Mouse (Mus musculus): Measurements from ENCODE around the gene Ace2.

Ace2 gene

DNA sequence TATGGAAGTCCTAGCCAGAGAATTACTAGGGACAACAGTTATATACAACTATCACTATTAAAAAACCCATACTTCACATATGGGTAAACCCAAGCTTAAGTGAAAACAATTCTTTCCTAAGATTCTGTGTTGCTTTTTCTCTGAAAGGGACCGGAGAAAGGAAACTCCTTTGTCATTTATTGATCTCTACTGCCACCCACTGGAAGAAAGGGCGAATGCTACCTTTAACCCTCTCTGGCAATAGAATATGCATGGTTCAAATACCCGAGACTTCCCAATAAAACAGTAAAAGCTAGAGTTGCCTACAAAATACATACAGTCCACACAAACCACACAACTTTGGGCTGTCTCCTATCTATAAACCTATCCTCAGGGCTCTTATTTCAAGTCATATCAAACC, 40.6 kb downstream of the Ace2 start:
- DNase-seq (ENCODE audit: low spot score in 2 of 2), result peak in 1 of 2 experiments; percentile 9

DNA sequence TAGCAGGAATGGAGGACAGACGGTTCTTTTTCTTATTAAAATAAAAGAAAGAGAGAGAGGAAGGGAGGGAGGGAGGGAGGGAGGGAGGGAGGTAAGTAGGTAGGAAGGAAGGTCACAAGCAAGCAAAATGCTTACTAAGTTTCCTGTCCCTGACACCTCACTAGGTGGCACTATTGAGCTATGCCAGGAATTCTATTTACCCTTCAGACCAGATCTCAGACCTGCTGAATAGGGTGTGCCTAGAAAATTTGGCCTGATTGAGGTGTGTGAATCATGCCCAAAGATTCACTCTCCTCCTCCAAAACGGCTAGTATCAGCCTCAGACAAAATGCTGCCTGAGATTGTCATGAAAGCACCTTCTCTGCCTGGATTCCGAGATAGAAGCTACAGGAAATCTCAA, 44.7 kb downstream of the Ace2 start:
- peak; percentile 1 to 3 for DNase-seq (ENCODE audit: low spot score in 2 of 2)

DNA sequence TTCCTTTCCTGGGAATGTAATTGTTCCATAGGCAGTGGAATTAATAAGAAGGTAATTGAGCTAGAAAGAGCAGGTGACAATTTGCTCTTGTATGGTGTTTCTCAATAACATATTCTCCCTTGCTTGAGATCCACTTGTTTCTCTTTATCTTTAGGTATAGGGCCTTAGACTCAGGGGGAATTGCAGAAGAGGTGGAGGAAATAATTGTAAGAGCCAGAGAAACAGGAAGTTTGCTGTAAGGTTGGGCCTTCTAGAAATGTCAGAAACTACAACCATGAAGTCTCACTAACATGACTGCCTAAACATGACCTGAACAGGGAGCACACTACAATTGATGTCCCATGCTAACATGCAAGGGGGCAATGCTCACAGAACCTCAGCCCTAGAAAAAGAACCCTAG, 50.7 kb downstream of the Ace2 start:
- DNase-seq (ENCODE audit: low spot score in 2 of 2), result no peak

DNA sequence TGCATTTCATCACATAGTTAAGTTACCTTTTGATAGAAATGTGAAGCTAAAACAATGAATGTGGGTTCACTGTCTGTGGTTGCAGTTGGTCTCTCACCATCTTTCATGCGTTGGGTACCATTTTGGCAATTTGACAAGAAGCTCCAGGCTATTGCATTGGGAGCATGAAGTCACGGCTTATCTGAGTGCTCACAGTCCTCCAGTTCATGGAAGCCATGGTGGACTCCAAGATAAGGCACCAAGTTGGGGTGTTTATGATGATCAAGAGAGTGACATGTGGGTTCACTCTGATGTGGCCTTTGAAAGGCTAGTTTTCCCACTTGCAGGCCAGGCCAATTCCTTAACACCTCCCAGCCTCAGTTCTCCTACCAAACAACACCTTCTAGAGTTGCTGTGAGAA, 58.5 kb downstream of the Ace2 start:
- DNase-seq (ENCODE audit: low spot score in 2 of 2), result no peak

DNA sequence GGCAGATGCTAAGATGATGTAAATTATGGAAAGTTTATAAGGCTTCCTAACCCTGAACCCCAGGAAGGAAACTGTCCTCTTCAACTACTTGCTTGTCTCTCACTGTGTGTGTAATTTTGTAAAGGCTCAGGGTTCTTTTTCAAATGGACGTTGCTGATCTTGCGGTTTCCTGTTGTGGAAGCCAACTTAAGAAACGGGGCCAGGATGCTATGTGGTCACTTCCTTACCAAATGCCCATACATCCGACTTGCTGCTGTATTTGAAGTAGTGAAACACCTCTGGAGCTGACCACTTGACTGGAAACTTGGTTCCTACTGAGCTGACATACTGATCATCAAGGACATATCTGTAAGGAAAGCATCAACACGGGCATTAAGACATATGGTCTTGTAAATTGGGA, 61.4 kb downstream of the Ace2 start:
- DNase-seq (ENCODE audit: low spot score in 2 of 2), result no peak

DNA sequence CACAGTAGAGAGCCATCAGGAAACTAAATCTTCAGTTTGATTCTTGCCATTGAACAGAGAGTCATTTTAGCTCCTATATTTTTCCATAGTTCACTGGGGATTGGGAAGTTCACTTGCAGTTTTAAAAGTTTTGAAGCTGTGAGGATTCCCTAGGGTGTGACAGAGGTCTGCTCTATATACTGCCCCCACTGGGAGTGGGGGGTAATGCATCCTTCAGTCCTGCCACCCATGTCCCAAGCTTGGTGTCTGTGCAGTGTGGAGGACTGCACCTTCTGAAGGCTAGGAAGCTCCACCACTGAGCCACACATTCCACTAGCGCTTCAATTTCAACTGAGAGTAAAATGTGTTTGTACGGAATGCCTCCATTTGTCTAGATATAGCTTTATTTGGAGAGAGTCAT, 82.9 kb downstream of the Ace2 start:
- no peak for DNase-seq (ENCODE audit: low spot score in 2 of 2)

DNA sequence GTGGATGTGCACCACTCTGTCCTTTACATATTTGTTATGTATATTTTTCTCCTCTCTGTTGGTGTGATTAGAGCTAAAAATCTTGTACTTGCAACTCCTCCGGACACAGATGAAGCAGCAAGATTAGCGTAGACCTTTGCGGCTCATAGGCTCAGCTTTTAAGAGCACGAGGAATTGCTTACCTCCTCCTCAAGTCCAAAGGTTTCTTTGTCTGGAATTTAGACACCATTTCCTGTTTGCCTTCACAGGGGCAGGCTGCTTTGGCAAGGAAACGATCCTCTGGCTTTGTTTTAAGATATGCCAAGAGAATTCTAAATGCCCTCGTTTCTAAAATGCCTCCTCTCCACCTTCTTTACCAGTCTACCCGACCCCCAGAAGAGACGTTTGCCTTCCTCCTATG, 94.2 kb downstream of the Ace2 start:
- DNase-seq (ENCODE audit: low spot score in 2 of 2), result no peak
